Mouse (Mus musculus) urinary bladder, postnatal 4 days (tissue): Measurements from ENCODE around the gene Abhd2.

Experiments used
- DNase-seq, 2 experiments: peaks; one replicate each; pipeline ENCODE4 v3.0.0; 2021 to 2022; ENCODE audit warnings: low spot score in 2 of 2

The Abhd2 gene

DNA sequence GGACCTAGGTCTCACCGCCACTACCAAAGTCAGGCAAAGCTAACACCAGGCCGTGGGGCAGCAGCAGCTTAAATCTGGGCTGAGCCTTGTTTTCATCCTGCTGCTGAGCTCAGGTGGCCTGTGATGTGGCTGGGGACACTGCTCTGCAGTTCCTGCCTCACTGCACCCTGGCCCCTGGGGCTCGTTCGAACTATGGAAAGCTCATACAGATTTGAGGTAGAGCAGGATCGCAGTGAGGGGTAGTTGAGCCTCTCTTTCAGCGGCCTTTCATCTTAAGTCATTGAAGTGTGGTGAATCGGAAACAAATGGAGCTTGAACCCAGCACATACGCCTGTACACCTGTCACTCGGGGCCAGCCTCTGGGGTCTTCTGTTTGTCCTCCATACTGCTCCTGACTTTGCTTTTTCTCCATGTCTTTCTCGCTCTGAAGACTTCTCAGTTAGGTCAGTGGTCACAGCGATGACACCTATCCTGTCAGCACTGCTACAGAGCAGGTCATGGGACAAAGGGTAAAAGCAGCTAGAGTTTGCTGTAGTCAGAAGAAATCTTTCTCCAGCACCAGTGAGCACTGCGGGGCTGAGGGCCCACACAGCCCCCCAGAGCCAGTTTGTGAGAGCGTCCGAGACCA lies 20.7 kb downstream of the Abhd2 start:
- DNase-seq: no peak

DNA sequence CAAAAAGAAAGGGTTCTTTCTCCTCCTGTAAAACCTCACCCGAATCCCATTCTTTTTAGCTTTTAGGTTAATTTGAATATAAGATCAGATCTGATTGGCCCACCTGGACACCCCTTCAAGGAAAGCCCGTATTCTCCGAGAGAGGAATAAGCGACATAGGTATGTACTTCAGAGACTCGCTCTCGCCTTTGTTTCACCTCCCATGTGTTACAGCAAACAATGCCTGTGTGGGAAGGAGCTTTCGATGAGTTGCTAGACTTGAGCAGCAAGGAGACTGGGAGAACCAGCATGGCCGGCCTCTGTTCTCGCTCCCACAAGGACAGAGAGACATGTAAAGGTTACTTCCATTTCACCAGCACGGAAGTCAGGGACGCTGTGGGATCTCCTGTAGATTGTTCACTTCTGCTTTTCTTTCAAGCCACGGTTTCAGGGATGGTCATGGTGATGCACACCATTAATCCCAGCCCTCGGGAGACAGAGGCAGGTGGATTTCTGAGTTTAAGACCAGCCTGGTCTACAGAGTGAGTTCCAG lies 21.5 kb downstream of the Abhd2 start:
- DNase-seq: no peak

DNA sequence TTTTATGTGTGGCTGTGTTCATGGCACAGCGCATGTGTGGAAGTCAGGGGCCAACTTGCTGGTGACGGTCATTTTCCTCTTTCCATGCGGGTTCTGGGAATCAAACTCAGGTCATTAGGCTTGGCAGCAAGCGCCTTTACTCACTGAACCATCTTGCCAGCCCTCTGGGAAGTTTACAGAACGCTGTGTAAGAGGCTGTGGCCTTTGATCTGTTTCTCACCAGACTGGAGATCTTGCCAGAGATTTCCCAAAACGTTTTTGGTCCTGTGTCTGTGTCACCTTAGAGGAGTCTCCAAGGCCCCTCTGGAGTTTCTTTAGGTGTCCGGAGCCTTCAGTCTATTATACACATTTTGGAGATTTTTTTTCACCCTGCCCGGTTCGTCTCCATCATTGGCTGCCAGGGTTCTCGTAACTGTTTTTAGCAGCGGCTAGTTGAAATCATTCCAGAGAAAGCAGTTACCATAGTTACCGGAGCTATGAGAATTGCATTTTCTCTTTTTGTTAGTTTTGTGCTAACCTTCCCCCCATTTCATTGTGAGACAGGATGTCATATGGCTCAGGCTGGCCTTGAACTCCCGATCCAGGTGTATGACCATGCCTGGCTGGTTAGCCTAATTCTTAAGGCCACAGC lies 22.3 kb downstream of the Abhd2 start:
- DNase-seq: no peak

- DNase-seq: no peak
Observed at GRCm38 (mm10) chr7:79298681-79299080, 25.7 kb downstream of the Abhd2 start.

- DNase-seq: no peak
Observed at GRCm38 (mm10) chr7:79299548-79299947, 26.5 kb downstream of the Abhd2 start.

GRCm38 (mm10) chr7:79300432-79301151 lies 27.6 kb downstream of the Abhd2 start:
- DNase-seq: no peak

DNA sequence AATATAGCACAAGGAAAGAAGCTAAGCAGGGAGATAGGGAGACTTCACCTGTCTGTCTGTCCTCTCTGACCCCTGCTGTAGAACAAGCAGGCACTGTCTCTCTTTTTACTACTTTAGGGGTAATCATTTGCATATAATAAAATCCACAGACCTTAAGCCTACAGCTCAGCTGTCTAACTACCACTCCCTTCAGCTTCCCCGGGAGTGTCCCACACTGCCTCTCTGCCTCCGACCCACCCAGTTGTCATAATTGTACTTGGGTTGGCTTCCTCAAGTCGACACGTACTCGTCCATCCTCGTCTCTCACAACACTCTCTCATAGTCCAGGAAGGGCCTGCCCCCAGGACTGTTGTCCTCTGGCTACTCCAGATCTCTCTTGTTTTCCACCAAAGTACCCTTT lies 29.1 kb downstream of the Abhd2 start:
- no peak for DNase-seq

DNA sequence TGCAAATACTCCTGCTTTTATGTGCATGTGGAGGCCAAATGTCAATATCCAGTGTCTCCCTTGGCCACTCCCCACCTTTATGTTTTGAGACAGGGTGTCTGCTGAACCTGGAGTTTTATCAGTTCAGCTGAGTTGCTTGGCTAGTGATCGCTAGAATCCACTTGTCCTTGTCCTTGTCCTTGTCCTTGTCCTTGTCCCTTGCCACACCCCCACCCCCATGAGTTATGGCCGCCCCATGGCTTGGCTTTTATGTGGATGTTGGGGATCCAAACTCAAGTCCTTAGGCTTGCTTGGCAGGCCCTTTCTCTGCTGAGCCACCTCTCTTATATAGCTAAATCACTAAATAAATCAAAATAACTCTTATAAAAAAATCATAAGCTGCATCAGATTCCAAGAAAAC lies 29.6 kb downstream of the Abhd2 start:
- no peak for DNase-seq

- no peak for DNase-seq
Observed at GRCm38 (mm10) chr7:79303183-79303761, 30.3 kb downstream of the Abhd2 start.

GRCm38 (mm10) chr7:79308455-79309030 lies 35.5 kb downstream of the Abhd2 start:
- DNase-seq: no peak

DNA sequence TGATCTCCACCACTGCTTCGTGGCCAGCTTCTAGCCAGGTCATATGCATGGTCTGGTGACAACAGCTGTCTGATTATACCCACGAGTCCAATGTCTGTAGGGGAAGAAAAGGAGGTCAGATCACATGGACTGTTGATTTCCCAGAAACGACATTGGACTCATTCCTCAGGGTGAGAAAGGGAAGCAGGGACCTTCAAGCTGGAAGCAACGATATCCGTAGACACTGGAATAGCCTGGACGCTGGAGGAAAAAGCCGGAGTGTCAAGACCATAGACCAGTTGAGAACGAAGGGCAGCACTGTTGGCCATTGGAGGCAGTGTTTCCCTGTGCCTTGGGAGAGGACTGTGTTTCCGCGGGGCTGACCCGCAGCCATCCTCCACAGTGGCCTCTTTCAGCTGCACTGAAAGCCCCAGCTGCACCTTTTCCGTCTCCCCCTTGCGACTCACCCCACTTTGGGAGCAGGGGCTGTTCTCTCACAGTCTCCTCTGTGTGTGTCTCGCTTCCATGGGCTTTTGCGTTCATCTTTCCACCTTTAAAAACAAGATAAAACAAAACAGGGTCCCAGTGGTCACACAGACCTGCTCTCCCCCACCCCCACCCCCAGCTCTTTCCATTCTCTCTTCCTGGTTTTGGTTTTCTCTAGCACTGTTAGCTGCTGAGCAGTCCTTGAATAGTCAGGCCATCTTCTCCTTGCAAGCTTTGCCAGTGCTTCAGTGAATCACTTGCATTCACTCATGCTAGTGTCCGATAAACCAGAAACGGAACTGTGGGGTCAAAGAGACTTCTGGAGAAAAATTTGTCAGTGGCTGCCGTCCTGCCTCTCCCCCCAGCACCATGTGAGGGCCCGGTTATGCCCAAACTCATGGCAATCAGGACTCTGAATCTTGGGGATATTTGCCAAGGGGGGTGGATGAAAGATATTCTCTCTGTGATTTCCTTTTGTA lies 36.5 kb downstream of the Abhd2 start:
- no peak for DNase-seq

DNA sequence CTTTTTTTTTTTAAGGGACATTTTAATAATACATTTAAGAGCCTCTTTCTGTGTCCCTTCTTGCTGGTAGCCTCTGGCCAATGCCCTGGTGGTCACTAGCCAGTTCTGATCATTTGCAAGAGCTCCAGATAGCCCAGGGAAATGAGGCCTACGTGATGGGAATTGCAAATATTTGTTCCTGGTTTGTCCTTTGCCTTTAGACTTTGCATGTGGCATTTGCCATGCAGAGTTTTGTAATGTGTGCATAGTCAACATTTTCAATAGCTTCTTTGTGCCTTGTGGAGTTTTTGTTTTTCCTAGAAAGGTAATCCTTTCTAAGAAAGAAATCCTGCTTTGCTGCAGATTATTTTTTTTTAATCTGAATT lies 37.2 kb downstream of the Abhd2 start:
- DNase-seq: no peak

GRCm38 (mm10) chr7:79311420-79311988 lies 38.5 kb downstream of the Abhd2 start:
- DNase-seq: no peak

GRCm38 (mm10) chr7:79312246-79312645 lies 39.2 kb downstream of the Abhd2 start:
- no peak for DNase-seq

DNA sequence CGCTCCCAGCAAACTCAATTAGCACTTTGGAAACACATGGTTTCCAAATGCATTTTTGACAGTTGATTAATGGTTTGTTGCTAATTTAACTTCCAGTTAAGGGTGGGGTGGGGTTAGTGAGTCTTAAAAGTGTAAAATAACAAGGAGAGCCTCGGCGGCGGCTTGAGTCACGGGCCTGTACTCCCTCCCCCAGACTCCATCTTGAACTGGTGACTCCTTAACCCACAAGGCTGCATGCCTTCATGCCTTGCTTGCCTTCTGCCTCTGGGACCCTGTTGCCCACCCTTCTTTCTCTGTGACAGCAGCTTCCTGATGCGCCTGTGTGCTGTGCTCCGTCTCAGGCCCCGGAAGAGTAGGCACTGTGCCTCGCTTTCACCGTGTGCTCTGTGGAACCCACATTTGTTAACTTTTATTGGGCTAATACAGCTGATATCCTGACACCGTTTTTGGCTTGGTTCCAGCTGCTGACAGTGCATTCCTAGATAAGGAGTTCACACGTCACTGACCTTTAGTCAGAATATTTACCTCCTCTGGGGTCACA lies 40.6 kb downstream of the Abhd2 start:
- no peak for DNase-seq

GRCm38 (mm10) chr7:79314517-79314916 lies 41.5 kb downstream of the Abhd2 start:
- no peak for DNase-seq

DNA sequence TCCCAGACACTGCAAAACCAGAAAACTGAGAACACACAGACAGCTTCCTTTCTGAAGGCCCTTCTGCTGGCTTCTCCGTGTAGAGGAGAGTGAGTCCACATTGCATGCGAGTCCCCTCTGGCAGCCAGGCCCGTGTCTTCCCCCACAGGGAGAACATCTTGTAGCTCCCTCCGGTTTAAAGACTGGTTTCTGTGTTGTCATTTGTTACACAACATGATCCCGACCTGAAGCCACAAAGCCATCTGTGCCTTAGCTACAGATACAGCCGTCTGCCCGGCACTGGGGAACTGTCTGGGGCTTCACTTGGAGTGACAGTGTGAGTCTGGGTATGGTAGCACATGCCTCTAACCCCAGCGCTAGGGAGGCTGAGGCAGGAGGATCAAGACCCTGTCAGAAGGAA lies 42.1 kb downstream of the Abhd2 start:
- DNase-seq: no peak

GRCm38 (mm10) chr7:79316069-79316695 lies 43.2 kb downstream of the Abhd2 start:
- DNase-seq: no peak

- no peak for DNase-seq
Observed at GRCm38 (mm10) chr7:79317576-79317975, 44.6 kb downstream of the Abhd2 start.
